ENCODE assay signal across 10 mouse cellular contexts in genomic region chrX:106794686-106795085, GRCm38 (mm10). TPM values are rescaled to one million over a fixed set of nuclear protein-coding genes. Genes with fewer than 3 reads are reported as not detected.
DNase-seq lines count a peak whose midpoint lies in the region; ATAC-seq and TF ChIP-seq lines count a peak whose summit lies in the region.
"Had no signal": no experiment of that assay in that cellular context is flagged by ENCODE, and none has a peak within 500 bp of the region (broad histone marks: within the 10 kb centered on the region; RNA-seq: fewer than 3 reads in every experiment).

No protein-coding gene starts in this region.

- H3K27ac ChIP-seq in hindbrain, embryonic 11.5 days (ENCODE audit: low read depth, low read length) = no peak overlapping the region
- no peak overlapping the region for H3K27ac ChIP-seq in hindbrain, embryonic 16.5 days (ENCODE audit: low read depth, low read length)
- H3K27ac ChIP-seq in midbrain, embryonic 14.5 days (replicated peaks; ENCODE audit: low read depth, low read length) = no peak overlapping the region
- H3K27ac ChIP-seq in midbrain, embryonic 13.5 days = no peak overlapping the region
- H3K27ac ChIP-seq in stomach, postnatal 0 days (replicated peaks) = no peak overlapping the region

- TF ChIP-seq EP300 in stomach, postnatal 0 days (optimal IDR thresholded peaks at IDR 0.05) = no peak

- H3K4me3 ChIP-seq in hindbrain, embryonic 11.5 days (ENCODE audit: low read depth, low read length) = no peak overlapping the region
- H3K4me3 ChIP-seq in hindbrain, embryonic 16.5 days (ENCODE audit: low read length) = no peak overlapping the region
- H3K4me3 ChIP-seq in midbrain, embryonic 14.5 days (replicated peaks; ENCODE audit: low read depth, low read length) = no peak overlapping the region
- no peak overlapping the region for H3K4me3 ChIP-seq in midbrain, embryonic 13.5 days (replicated peaks)
- H3K4me3 ChIP-seq in stomach, postnatal 0 days (ENCODE audit: low read depth, low read length) = no peak overlapping the region
- H3K4me3 ChIP-seq: myocyte had no signal

- WGBS in hindbrain, embryonic 11.5 days = 3% methylated on average over 2 of the region's 2 CpGs
- 11% methylated on average over 2 of the region's 2 CpGs for WGBS in hindbrain, embryonic 16.5 days
- 13% methylated on average over 2 of the region's 2 CpGs for WGBS in midbrain, embryonic 14.5 days
- WGBS in midbrain, embryonic 13.5 days = 8% methylated on average over 2 of the region's 2 CpGs
- 8% methylated on average over 2 of the region's 2 CpGs for WGBS in stomach, postnatal 0 days

- no peaks in the 10 kb centered on the region for H3K36me3 ChIP-seq in hindbrain, embryonic 11.5 days (ENCODE audit: control insufficient read depth, insufficient read depth, low read length)
- no peaks in the 10 kb centered on the region for H3K36me3 ChIP-seq in hindbrain, embryonic 16.5 days (ENCODE audit: control insufficient read depth, insufficient read depth, low read length)
- no peaks in the 10 kb centered on the region for H3K36me3 ChIP-seq in midbrain, embryonic 14.5 days (ENCODE audit: control insufficient read depth, insufficient read depth, low read length)
- H3K36me3 ChIP-seq in midbrain, embryonic 13.5 days = no peaks in the 10 kb centered on the region
- no peaks in the 10 kb centered on the region for H3K36me3 ChIP-seq in stomach, postnatal 0 days (ENCODE audit: control insufficient read depth, insufficient read depth, low read length)

- H3K4me2 ChIP-seq in hindbrain, embryonic 11.5 days (replicated peaks; ENCODE audit: low read depth, low read length) = no peak overlapping the region
- no peak overlapping the region for H3K4me2 ChIP-seq in hindbrain, embryonic 16.5 days (ENCODE audit: low read length)
- H3K4me2 ChIP-seq in midbrain, embryonic 14.5 days (ENCODE audit: low read length) = no peak overlapping the region
- H3K4me2 ChIP-seq in midbrain, embryonic 13.5 days (replicated peaks) = no peak overlapping the region
- no peak overlapping the region for H3K4me2 ChIP-seq in stomach, postnatal 0 days (replicated peaks; ENCODE audit: low read depth)

- no peak overlapping the region for H3K9ac ChIP-seq in hindbrain, embryonic 11.5 days (ENCODE audit: low read depth, low read length)
- no peak overlapping the region for H3K9ac ChIP-seq in hindbrain, embryonic 16.5 days (ENCODE audit: low read depth, low read length)
- H3K9ac ChIP-seq in midbrain, embryonic 14.5 days (replicated peaks; ENCODE audit: low read length) = no peak overlapping the region
- no peak overlapping the region for H3K9ac ChIP-seq in midbrain, embryonic 13.5 days (replicated peaks)
- H3K9ac ChIP-seq in stomach, postnatal 0 days (ENCODE audit: low read length) = no peak overlapping the region

- peak; percentile 28 for DNase-seq in hindbrain, embryonic 11.5 days (ENCODE audit: low spot score)
- peak; percentile 72 for DNase-seq in midbrain, embryonic 14.5 days
- peak; percentile 43 for DNase-seq in embryo, embryonic 11 days
- DNase-seq in stomach, postnatal 0 days (ENCODE audit: low spot score) = no peak
- no peak for DNase-seq in Muller cell, postnatal 12 days (ENCODE audit: inconsistent ontology term)
- DNase-seq: thymus, postnatal 36 days had no signal

- H3K9me3 ChIP-seq in hindbrain, embryonic 11.5 days (ENCODE audit: control insufficient read depth, low read length) = no peaks in the 10 kb centered on the region
- H3K9me3 ChIP-seq in hindbrain, embryonic 16.5 days (ENCODE audit: control insufficient read depth, low read length) = no peaks in the 10 kb centered on the region
- H3K9me3 ChIP-seq in midbrain, embryonic 14.5 days (ENCODE audit: control insufficient read depth, low read length) = no peaks in the 10 kb centered on the region
- H3K9me3 ChIP-seq in midbrain, embryonic 13.5 days = no peaks in the 10 kb centered on the region
- H3K9me3 ChIP-seq in stomach, postnatal 0 days (ENCODE audit: control insufficient read depth, low read length) = no peaks in the 10 kb centered on the region

- peak; percentile 70 for TF ChIP-seq CTCF in stomach, postnatal 0 days (IDR thresholded peaks at IDR 0.05; ENCODE audit: low read depth)

- no peaks in the 10 kb centered on the region for H3K4me1 ChIP-seq in hindbrain, embryonic 11.5 days (replicated peaks; ENCODE audit: control insufficient read depth, insufficient read depth, low read length)
- H3K4me1 ChIP-seq in hindbrain, embryonic 16.5 days (ENCODE audit: control insufficient read depth, insufficient read depth, low read depth, low read length) = no peaks in the 10 kb centered on the region
- no peaks in the 10 kb centered on the region for H3K4me1 ChIP-seq in midbrain, embryonic 14.5 days (ENCODE audit: control insufficient read depth, insufficient read depth, low read length)
- no peaks in the 10 kb centered on the region for H3K4me1 ChIP-seq in midbrain, embryonic 13.5 days (replicated peaks)
- H3K4me1 ChIP-seq in stomach, postnatal 0 days (replicated peaks; ENCODE audit: control insufficient read depth, insufficient read depth) = no peaks in the 10 kb centered on the region

- no peak for ATAC-seq in hindbrain, embryonic 11.5 days (ENCODE audit: low FRiP score)
- no peak for ATAC-seq in hindbrain, embryonic 16.5 days
- no peak for ATAC-seq in midbrain, embryonic 14.5 days (ENCODE audit: low FRiP score, low TSS enrichment)
- no peak for ATAC-seq in midbrain, embryonic 13.5 days
- ATAC-seq in stomach, postnatal 0 days (ENCODE audit: low FRiP score, low TSS enrichment) = no peak
- ATAC-seq in erythroid progenitor cell, adult 5-6 weeks (replicated peaks; ENCODE audit: low FRiP score, poor library complexity, severe bottlenecking) = no peak

- H3K27me3 ChIP-seq in hindbrain, embryonic 11.5 days (ENCODE audit: control insufficient read depth, insufficient read depth, low read length) = no peaks in the 10 kb centered on the region
- no peaks in the 10 kb centered on the region for H3K27me3 ChIP-seq in hindbrain, embryonic 16.5 days (replicated peaks; ENCODE audit: control insufficient read depth, insufficient read depth, low read length)
- no peaks in the 10 kb centered on the region for H3K27me3 ChIP-seq in midbrain, embryonic 14.5 days (ENCODE audit: control insufficient read depth, insufficient read depth, low read length)
- H3K27me3 ChIP-seq in midbrain, embryonic 13.5 days = no peaks in the 10 kb centered on the region
- no peaks in the 10 kb centered on the region for H3K27me3 ChIP-seq in stomach, postnatal 0 days (ENCODE audit: control insufficient read depth, insufficient read depth, low read length)

RNA-seq across cellular contexts. Expression of gene Rtl3, which starts 45.8 kb away (rescaled TPM):
- 1.4 and 1.6 TPM in 2 replicates for polyA plus RNA-seq in hindbrain, embryonic 11.5 days (2014; fragmentation: Nextera tagmentation; extraction: Ambion mirVana)
- polyA plus RNA-seq in hindbrain, embryonic 16.5 days (2015; fragmentation: Nextera tagmentation; extraction: Ambion mirVana) = 0.76 and 3.0 TPM in 2 replicates
- polyA plus RNA-seq in midbrain, embryonic 14.5 days (2014; fragmentation: Nextera tagmentation; extraction: Ambion mirVana) = 0.13 and 0.16 TPM in 2 replicates
- polyA plus RNA-seq in midbrain, embryonic 13.5 days (2015; fragmentation: Nextera tagmentation; extraction: Ambion mirVana) = 0.53 and 0.74 TPM in 2 replicates
- 11.2 and 12.2 TPM in 2 replicates for polyA plus RNA-seq in stomach, postnatal 0 days (2015; fragmentation: Nextera tagmentation; extraction: Ambion mirVana)
- total RNA-seq in erythroid progenitor cell, adult 5-6 weeks (2015; ENCODE audit: low replicate concordance) = not detected in 2 replicates
- total RNA-seq in erythroid progenitor cell, adult 5-6 weeks (2017; ENCODE audit: low replicate concordance) = not detected in 2 replicates

Comparison
In these comparisons a context has a peak if more than half of its experiments do, and no peak if none do; other contexts are left out.
1. DNase-seq: peak in hindbrain, embryonic 11.5 days (single experiment), midbrain, embryonic 14.5 days (single experiment) and embryo, embryonic 11 days (single experiment); none in stomach, postnatal 0 days (single experiment) and Muller cell, postnatal 12 days (single experiment).